Mouse (Mus musculus) bone marrow macrophage, adult 2 months (primary cell): ENCODE measurements around the gene Tspan9.

Experiments
- CTCF ChIP-seq: IDR thresholded peaks from 2 replicates; pipeline ENCODE4 v1.5.1; 2012; ENCODE audit warnings: low read depth, mild to moderate bottlenecking, low read length, moderate library complexity
- POLR2A ChIP-seq: IDR thresholded peaks from 2 replicates; pipeline ENCODE4 v1.6.1; 2012; ENCODE audit warnings: mild to moderate bottlenecking, low read depth, low read length, borderline replicate concordance

- TF ChIP-seq POLR2A (no peak), CTCF (no peak)
Observed at GRCm38 (mm10) chr6:127992993-127993392, 150.4 kb downstream of the Tspan9 start.
